Mouse (Mus musculus): ENCODE measurements at regions not wholly inside any gene's neighbourhood (a gene's known extent, or its start where the extent isn't known, plus 50 kb on each side); places are given as distances from the start of the nearest gene placed in this dataset.

DNA sequence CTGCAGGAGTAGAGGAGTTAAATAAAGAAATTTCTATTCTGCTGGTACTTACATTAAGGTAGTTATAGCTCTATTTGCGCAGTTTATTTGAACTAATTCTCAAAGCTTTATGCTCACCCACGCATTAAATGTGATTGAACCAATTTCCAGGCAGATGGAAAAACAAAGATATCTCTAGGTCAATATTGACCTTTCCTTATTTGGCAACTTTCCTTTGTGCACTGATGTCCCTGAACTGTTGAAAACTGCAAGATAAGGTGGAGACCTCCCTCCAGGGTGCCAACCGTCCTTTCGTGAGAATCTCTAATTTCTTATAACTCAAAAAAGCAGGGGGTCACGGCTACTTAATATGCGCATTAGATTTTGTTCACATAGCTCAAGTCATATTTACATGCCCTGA, 52.6 kb upstream of the Prss23 start:
- ChIA-PET CTCF (interaction anchor here (1.2 to 2.0 kb wide), 3 partner anchors 10 to 48 kb away, joined by 3 to 9 read pairs (median 6); no protein-coding TSS in a partner anchor), POLR2A (no interaction called here)
- in situ Hi-C loops (cut with MboI; ENCODE audit: low pct_unique_long_range_greater_than_20kb), result no loop called here
- DNase-seq (ENCODE audit: low read depth, low spot score) (no peak), ATAC-seq (no peak)
- TF ChIP-seq CTCF (IDR thresholded peaks at IDR 0.05), result no peak
- H3K27me3 ChIP-seq, result no peaks in the 10 kb centered on the region
